Mouse (Mus musculus) E14TG2a.4 (cell line): ENCODE data around the gene Mbnl1.

Source experiments
- CTCF ChIP-seq: conservative IDR thresholded peaks from 2 replicates; pipeline ENCODE4 v1.5.1; 2014; ENCODE audit warnings: low read length
- NANOG ChIP-seq: IDR thresholded peaks from 2 replicates; pipeline ENCODE4 v1.6.1; 2014; ENCODE audit warnings: borderline replicate concordance, low read length, mixed read lengths

GRCm38 (mm10) chr3:60489509-60489908, 16.9 kb downstream of the Mbnl1 start:
- TF ChIP-seq CTCF (no peak), NANOG (no peak)
